Mouse (Mus musculus): ENCODE measurements at regions not wholly inside any gene's neighbourhood (a gene's known extent, or its start where the extent isn't known, plus 50 kb on each side); places are given as distances from the start of the nearest gene placed in this dataset.

- Histone ChIP-seq H3K27ac (no peak overlapping the region), H3K4me3 (no peak overlapping the region)
- DNase-seq (ENCODE audit: low spot score in 2 of 2), result no peak
- TF ChIP-seq CTCF (conservative IDR thresholded peaks at IDR 0.05), result no peak
Observed at GRCm38 (mm10) chr3:115655020-115655419, 59.9 kb downstream of the S1pr1 start.

- TF ChIP-seq CTCF (conservative IDR thresholded peaks at IDR 0.05), result no peak
- no peak for DNase-seq (ENCODE audit: low spot score in 2 of 2)
- no peak overlapping the region for H3K4me3 ChIP-seq
- no peak overlapping the region for H3K27ac ChIP-seq
Observed at GRCm38 (mm10) chr3:115652236-115652635, 62.6 kb downstream of the S1pr1 start.

DNA sequence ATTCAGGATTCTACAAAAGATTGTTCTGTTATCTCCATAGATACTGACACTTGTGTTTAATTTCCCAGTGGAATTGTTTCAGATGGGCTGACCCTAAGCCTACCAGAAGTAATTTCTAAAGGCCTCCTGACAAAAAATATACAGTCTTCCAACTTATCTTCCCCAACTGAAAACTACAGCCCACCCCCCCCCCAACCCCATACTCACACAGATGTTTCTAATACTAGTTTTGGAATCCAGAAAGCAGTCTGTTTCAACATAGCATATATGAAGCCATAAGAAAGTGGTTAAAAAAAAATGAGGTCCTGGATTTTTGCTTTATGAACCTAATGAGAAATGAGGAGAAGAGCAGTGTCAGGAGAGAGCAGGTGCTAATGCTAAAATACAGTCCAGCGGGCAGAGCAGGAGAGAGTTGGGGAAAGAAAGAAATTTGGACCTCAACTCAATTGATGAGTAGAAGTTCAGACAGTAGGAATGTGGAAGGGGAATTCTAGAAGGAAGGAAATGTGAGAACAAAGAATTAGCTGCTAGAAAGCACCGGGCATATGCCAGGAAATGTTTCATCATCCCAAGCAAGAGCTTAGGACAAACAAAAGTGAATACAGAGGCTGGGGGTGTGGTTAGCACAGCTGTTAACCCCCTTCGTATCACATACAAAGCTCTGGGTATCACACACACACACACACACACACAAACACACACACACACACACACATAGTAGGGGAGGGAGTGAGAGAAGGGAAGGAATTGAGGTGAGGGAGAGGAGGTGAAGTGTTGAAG, 65.3 kb downstream of the S1pr1 start:
- DNase-seq (ENCODE audit: low spot score in 2 of 2), result no peak
- no peak overlapping the region for H3K4me3 ChIP-seq
- TF ChIP-seq CTCF (conservative IDR thresholded peaks at IDR 0.05), result no peak

DNA sequence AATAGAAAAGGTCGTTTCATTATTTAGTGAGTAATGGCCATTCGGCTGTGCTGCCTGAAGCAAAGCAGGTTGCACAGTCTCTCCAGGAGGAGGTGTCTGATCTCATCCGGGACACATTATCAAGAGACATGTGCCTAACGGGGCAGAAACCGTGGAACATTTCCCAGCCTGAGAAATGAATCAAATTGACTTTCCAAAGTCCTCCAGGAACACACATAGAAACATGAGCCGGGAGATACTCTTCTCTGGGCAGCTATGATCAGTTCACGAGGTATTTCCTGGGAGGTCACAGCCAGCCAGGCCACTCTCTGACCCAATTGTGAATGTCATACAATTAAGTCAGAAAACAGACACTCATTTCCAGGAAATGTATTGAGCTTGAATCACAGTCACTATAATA, 67.9 kb downstream of the S1pr1 start:
- DNase-seq (ENCODE audit: low spot score in 2 of 2), result no peak
- Histone ChIP-seq H3K27ac (no peak overlapping the region), H3K4me3 (no peak overlapping the region)
- no peak for TF ChIP-seq CTCF (conservative IDR thresholded peaks at IDR 0.05)

More for the DNA sequence above, 65.3 kb downstream of the S1pr1 start:
- no peak overlapping the region for H3K27ac ChIP-seq

DNA sequence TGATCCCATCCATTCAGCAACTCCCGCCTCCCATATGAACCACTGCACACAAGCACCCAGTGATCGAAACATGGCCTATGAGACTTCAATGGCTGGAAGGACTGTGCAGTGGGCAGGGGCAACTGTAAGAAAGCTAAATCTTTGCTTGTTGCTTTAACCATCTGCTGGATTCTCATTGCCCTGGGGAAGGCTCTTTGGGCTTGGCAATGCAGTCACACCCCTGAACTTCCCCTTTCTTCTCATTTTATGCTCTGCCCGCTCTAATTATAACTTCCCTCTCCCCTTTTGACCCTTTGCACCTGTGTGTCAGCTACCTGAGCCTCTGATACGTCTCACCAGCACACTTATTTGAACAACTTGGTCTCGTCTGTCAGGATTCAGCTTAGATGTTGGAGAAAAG, 70.6 kb downstream of the S1pr1 start:
- no peak overlapping the region for H3K4me3 ChIP-seq
- H3K27ac ChIP-seq, result no peak overlapping the region
- no peak for TF ChIP-seq CTCF (conservative IDR thresholded peaks at IDR 0.05)
- no peak for DNase-seq (ENCODE audit: low spot score in 2 of 2)

GRCm38 (mm10) chr3:115642846-115643260, 72.0 kb downstream of the S1pr1 start:
- Histone ChIP-seq H3K27ac (peak overlapping the region; percentile 88; the same call in 1 of the 2 replicates), H3K4me3 (peak overlapping the region; percentile 55)
- TF ChIP-seq CTCF (conservative IDR thresholded peaks at IDR 0.05), result peak; percentile 97

GRCm38 (mm10) chr3:115642001-115642845, 72.6 kb downstream of the S1pr1 start:
- Histone ChIP-seq H3K4me3 (peak overlapping the region; percentile 55), H3K27ac (peak overlapping the region; percentile 88)
- TF ChIP-seq CTCF (conservative IDR thresholded peaks at IDR 0.05), result no peak
- no peak for DNase-seq (ENCODE audit: low spot score in 2 of 2)

More at GRCm38 (mm10) chr3:115642846-115643260, 72.0 kb downstream of the S1pr1 start:
- DNase-seq (ENCODE audit: low spot score in 2 of 2), result peak; percentile 79 to 91

DNA sequence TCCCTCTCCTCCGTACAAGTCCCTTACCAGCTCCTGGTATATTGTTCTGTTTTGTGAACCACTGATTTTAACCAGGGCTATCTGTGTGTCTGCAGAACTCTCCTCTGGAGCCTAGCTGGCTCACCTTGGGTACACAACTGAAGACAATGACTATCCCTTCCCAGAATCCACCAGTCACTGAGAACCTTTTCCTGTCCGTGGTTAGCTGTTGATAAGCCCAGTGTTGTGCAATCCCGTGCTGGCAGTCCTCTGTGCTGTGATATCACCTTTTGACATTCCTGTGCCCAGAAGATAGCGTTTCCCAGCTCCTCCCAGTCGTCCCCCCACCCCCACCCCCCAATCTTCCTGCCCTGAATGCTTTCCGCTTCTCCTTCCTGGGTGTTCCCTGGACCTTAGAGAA, 73.5 kb downstream of the S1pr1 start:
- Histone ChIP-seq H3K4me3 (no peak overlapping the region), H3K27ac (no peak overlapping the region)
- TF ChIP-seq CTCF (conservative IDR thresholded peaks at IDR 0.05), result no peak
- DNase-seq (ENCODE audit: low spot score in 2 of 2), result no peak

GRCm38 (mm10) chr3:115635487-115635886, 79.4 kb downstream of the S1pr1 start:
- H3K4me3 ChIP-seq, result no peak overlapping the region
- no peak for DNase-seq (ENCODE audit: low spot score in 2 of 2)
- TF ChIP-seq CTCF (conservative IDR thresholded peaks at IDR 0.05), result no peak
- no peak overlapping the region for H3K27ac ChIP-seq

DNA sequence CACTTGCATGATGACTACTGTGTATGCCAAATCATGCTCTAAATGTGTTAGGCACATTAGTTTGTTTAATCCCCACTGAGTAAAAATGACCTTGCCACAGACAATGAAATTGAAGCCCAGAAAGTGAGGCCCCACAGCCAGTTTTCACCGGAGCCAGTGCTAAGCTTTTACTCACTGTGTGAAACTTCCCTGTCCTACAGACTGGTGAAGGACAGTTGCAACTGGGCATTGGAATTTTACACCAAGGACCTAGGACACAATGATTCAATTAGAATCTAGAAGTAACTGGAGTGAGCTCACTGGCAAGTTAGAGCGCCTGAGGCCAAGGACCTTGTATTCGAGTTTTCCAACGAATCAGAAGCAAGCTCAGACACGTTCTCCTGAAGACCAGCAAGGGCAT, 79.8 kb downstream of the S1pr1 start:
- no peak for DNase-seq (ENCODE audit: low spot score in 2 of 2)
- H3K4me3 ChIP-seq, result no peak overlapping the region
- no peak overlapping the region for H3K27ac ChIP-seq
- TF ChIP-seq CTCF (conservative IDR thresholded peaks at IDR 0.05), result no peak

DNA sequence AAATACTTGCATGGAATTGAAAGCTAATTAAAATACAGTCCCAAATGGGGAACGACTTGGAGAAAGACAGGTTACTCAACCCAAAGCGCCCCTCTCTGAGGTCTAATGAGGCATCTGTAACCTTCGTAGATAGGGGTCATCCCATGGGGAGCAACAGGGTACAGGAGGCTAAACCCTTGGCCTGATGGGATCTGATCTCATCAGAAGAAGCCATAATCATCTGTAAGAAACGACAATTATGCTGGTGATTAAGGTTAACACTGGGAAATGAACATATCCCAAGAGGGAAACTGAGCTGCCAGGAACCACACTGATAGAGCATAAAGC, 82.5 kb downstream of the S1pr1 start:
- no peak for DNase-seq (ENCODE audit: low spot score in 2 of 2)
- no peak for TF ChIP-seq CTCF (conservative IDR thresholded peaks at IDR 0.05)
- Histone ChIP-seq H3K27ac (peak overlapping the region; percentile 76), H3K4me3 (no peak overlapping the region)

GRCm38 (mm10) chr3:115631573-115632416, 83.1 kb downstream of the S1pr1 start:
- H3K27ac ChIP-seq, result peak overlapping the region; percentile 76
- TF ChIP-seq CTCF (conservative IDR thresholded peaks at IDR 0.05), result no peak
- DNase-seq (ENCODE audit: low spot score in 2 of 2), result peak in 1 of 2 experiments; percentile 38
- H3K4me3 ChIP-seq, result no peak overlapping the region

- no peak overlapping the region for H3K4me3 ChIP-seq
- no peak for DNase-seq (ENCODE audit: low spot score in 2 of 2)
- no peak for TF ChIP-seq CTCF (conservative IDR thresholded peaks at IDR 0.05)
- H3K27ac ChIP-seq, result peak overlapping the region; percentile 51; the same call in 1 of the 2 replicates
Observed at GRCm38 (mm10) chr3:115622920-115623319, 92.0 kb downstream of the S1pr1 start.
